7 mouse cellular contexts compared by ENCODE assay signal in the genomic region with DNA sequence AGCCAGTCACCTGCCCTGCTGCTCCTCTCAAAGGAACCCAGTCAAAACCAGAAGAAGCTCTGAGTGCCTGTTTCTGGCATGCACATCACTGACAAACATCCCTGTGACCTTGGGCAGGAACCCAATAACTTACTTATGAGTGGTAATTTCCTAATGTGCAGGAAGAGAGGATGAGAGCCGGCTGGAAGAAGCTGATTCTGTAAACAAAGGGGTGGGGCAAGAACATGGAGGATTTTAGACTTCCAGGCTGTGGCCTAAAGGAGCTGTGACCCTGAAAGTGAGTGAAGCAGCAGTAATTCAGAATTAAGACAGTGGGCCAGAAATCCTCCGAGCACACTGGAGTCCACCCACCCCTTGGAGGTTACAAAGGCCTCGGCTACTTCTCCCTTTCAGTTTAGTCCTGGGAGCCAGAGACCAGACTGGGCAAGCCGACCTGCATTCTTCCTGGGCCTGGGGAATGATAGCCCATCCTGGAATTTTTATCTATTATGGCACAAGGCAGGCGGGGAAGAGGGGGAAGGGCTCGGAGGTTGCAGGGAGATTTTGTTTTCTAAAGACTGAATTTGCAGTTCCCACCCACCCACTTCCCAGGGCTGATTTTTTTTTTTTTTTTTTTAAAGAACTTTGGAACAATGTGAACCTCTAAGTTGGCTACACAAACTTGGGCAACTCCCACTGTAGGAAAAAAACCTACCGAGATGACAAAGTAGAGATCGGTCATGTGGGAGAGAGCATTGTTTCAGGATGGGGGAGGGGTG. TPM values are rescaled to one million over a fixed set of nuclear protein-coding genes. Genes with fewer than 3 reads are reported as not detected.
A peak's percentile ranks its signal among the peaks of the same experiment; 100 is the strongest.
DNase-seq lines count a peak whose midpoint lies in the region; ATAC-seq and TF ChIP-seq lines count a peak whose summit lies in the region.

No protein-coding gene starts in this region.

- no peak overlapping the region for H3K4me3 ChIP-seq in heart, embryonic 12.5 days
- no peak overlapping the region for H3K4me3 ChIP-seq in kidney, embryonic 16.5 days (ENCODE audit: low read length)
- H3K4me3 ChIP-seq in testis, adult 2 months (ENCODE audit: control insufficient read depth, low read depth, low read length) = no peak overlapping the region; the same call in 1 of the 2 replicates

- WGBS in heart, embryonic 12.5 days = 6% methylated on average over 8 of the region's 8 CpGs
- 6% methylated on average over 8 of the region's 8 CpGs for WGBS in kidney, embryonic 16.5 days

- peaks cover 73% of the 10 kb centered on the region for H3K4me1 ChIP-seq in heart, embryonic 12.5 days (replicated peaks)
- peaks cover 69% of the 10 kb centered on the region for H3K4me1 ChIP-seq in kidney, embryonic 16.5 days (ENCODE audit: insufficient read depth, low read length)
- peaks cover 33% of the 10 kb centered on the region for H3K4me1 ChIP-seq in testis, adult 2 months (ENCODE audit: control insufficient read depth, insufficient read depth, low read length)

- TF ChIP-seq POLR2A in testis, adult 2 months (IDR thresholded peaks at IDR 0.05; ENCODE audit: control insufficient read depth, low read depth, low read length) = no peak

- no peak for ATAC-seq in heart, embryonic 12.5 days (ENCODE audit: insufficient number of reproducible peaks, low FRiP score)
- no peak for ATAC-seq in kidney, embryonic 16.5 days (ENCODE audit: low FRiP score, low TSS enrichment)

- no peaks in the 10 kb centered on the region for H3K36me3 ChIP-seq in heart, embryonic 12.5 days
- H3K36me3 ChIP-seq in kidney, embryonic 16.5 days (ENCODE audit: insufficient read depth, low read length) = no peaks in the 10 kb centered on the region
- H3K36me3 ChIP-seq in testis, adult 2 months (ENCODE audit: control insufficient read depth, insufficient read depth, low read length) = no peaks in the 10 kb centered on the region

- no peak for TF ChIP-seq CTCF in testis, adult 2 months (IDR thresholded peaks at IDR 0.05; ENCODE audit: control insufficient read depth, insufficient read depth, insufficient replicate concordance, low read depth, low read length)

- peak overlapping the region; percentile 18 for H3K4me2 ChIP-seq in heart, embryonic 12.5 days
- H3K4me2 ChIP-seq in kidney, embryonic 16.5 days (replicated peaks; ENCODE audit: low read depth, low read length) = peak overlapping the region; percentile 26

- H3K27ac ChIP-seq in heart, embryonic 12.5 days (ENCODE audit: poor library complexity, severe bottlenecking) = peak overlapping the region; percentile 92
- peak overlapping the region; percentile 95 for H3K27ac ChIP-seq in kidney, embryonic 16.5 days (ENCODE audit: low read length)
- H3K27ac ChIP-seq in testis, adult 2 months (ENCODE audit: control insufficient read depth, insufficient read depth, low read depth, low read length) = peak overlapping the region; percentile 91

- no peaks in the 10 kb centered on the region for H3K27me3 ChIP-seq in heart, embryonic 12.5 days (replicated peaks)
- no peaks in the 10 kb centered on the region for H3K27me3 ChIP-seq in kidney, embryonic 16.5 days (ENCODE audit: insufficient read depth, low read length)
- H3K27me3 ChIP-seq in testis, adult 2 months (ENCODE audit: control insufficient read depth, insufficient read depth, low read length) = no peaks in the 10 kb centered on the region

- peak overlapping the region; percentile 62 for H3K9ac ChIP-seq in heart, embryonic 12.5 days
- peak overlapping the region; percentile 37 for H3K9ac ChIP-seq in kidney, embryonic 16.5 days (replicated peaks; ENCODE audit: low read length)

- H3K9me3 ChIP-seq in heart, embryonic 12.5 days (replicated peaks) = no peaks in the 10 kb centered on the region
- no peaks in the 10 kb centered on the region for H3K9me3 ChIP-seq in kidney, embryonic 16.5 days (ENCODE audit: low read length)

- DNase-seq in MN1 (ENCODE audit: low spot score) = peak; percentile 67
- DNase-seq in embryo, embryonic 10.5 days (ENCODE audit: low spot score) = peak; percentile 51
- peak; percentile 70 for DNase-seq in lung, postnatal 14 days
- DNase-seq in right cerebral cortex, postnatal 14 days = no peak

RNA-seq across cellular contexts. Expression of gene Scyl1, which starts 35.0 kb away (rescaled TPM):
- 68.1 and 68.9 TPM in 2 replicates for polyA plus RNA-seq in heart, embryonic 12.5 days (2016; fragmentation: Nextera tagmentation; extraction: Ambion mirVana)
- polyA plus RNA-seq in kidney, embryonic 16.5 days (2015; fragmentation: Nextera tagmentation; extraction: Ambion mirVana) = 82.9 and 85.3 TPM in 2 replicates
- polyA plus RNA-seq in testis, adult 2 months (2012; rRNA removed) = 43.1 and 46.7 TPM in 2 replicates
